Mouse (Mus musculus) A20 (cell line): ENCODE results near the gene Gm7879.
"Not testable (repeated sequence)": the region's sequence is repeated elsewhere in the genome, so short reads cannot be mapped to it uniquely, and the experiment has no call there.

Experiments
- DNase-seq: peaks from one replicate; pipeline ENCODE4 v3.0.0-alpha.2; 2011; ENCODE audit warnings: low read depth, low spot score

Gene Gm7879

DNA sequence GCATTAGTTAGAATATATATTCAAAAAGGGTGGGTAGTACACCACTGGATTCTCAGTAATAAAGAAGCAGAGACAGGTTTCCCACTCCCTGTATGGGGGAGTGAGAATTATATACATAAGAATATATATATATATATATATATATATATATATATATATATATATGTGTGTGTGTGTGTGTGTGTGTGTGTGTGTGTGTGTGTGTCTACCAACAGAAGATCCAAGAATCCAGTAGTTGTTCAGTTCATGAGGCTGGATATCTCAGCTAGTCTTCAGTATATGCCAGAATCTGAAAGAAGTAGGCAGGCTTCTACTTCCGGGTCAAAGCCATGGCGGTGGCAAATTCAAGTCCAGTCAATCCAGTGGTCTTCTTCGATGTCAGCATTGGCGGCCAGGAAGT, at the start of gene Gm7879:
Gm7879 (plus strand) TSS at position 301 of the 400 bp plus-strand sequence.
- not testable (repeated sequence) for DNase-seq

DNA sequence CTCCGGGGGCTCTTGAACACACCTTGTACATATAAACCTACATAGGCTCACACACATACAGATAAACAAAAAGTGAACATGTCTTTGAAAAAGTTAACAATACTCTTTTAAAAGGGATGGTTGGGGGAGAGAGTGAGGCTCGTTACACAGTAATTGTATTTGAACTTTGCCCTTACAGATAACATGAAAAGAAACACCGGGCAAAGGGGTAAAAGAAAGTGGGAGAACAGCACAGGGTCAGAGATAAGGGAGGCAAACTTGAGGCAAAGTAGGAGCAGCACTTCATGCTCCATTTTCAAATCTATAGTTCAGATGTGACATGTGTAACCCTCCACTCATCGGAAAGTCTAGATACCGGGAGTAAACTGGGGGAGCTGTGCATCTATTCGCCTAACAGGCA, 49.3 kb upstream of the Gm7879 start:
- no peak for DNase-seq

DNA sequence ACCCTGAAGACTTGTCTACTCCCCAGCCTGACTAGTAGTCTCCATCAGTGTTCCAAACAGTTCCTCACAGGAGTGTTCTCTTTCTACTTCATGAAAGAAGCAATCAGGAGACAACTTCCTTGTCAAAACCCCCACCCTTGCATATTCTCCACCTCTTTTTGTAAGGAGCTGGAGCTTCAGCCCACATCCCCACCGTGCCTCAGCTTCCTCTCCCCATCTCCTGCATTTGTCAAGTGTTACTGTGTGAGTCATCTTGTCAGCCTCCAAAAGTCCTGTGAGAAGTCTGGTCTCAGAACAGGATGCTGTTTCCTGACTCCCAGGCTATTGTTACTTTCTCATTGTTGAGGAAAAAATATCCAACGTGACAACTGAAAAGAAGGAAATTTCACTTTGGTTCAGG, 47.6 kb upstream of the Gm7879 start:
- no peak for DNase-seq

DNA sequence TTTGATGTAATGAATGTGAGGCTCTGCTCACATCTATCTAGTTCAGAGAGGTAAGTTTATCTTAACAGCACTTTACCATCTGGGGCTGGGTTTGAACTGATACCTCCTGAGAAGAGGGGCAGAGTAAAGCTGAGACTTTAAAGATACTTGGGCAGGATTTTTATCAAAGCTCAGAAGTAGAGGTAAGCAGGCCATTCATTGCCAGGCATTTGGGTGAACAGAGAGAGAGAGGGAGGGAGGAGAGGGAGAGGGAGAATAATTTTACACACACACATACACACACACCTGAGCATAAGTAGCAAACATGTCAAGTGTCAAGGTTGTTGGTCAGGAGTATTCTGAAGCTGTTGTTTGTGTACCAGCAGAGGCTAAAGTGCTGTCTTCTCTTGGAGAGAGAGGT, 44.7 kb upstream of the Gm7879 start, which contains the start of gene Cd38:
Cd38 (plus strand) TSS at position 301 of the 400 bp plus-strand sequence.
- DNase-seq, result no peak

DNA sequence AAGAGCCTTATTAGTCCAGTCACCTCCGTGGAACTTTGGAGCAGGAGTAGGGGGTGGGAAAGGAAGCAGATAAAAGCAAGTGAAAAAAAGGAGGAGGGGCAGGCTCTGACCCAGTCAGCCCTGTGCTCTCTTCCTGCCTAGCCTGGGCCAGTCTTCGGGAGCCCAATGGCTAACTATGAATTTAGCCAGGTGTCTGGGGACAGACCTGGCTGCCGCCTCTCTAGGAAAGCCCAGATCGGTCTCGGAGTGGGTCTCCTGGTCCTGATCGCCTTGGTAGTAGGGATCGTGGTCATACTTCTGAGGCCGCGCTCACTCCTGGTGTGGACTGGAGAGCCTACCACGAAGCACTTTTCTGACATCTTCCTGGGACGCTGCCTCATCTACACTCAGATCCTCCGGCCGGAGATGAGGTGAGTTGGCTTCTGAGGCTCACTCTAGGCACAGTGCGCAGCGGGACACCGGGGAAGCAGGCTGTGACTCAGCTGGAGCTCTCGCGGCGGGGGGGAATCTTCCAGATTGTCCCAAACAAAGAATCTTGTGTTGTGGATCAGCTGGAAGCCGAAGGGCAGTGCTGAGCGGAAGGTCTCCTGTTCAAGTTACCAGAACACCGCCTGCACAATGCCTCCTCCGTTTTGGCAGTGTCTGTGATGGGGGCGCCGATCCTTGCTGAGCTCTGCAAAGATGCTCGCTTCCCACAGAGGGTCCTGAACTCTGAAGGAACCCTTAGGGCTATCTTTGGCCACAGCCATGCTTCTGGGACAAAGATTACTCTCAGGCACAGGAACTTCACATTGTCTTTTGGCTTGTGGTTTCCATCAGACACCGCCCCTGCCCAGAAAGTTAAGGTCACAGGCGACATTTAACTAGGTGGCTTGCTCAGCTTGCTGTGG, 44.0 kb upstream of the Gm7879 start:
- no peak for DNase-seq

DNA sequence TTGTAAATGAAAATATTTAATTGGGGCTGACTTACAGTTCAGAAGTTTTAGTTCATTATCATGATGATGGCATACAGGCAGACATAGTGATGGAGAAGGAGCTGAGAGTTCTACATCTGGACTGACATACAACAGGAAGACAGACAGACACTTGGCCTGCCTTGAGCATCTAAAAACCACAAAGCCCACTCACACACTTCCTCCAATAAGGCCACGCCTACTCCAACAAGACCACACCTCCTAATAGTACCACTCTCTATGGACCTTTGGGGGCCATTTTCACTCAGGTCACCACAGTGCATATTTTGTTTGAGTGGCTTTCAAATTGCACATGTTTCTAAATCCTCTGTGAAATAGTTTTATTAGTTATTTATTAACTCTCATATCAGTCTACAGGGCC, 41.1 kb upstream of the Gm7879 start:
- peak; percentile 17 for DNase-seq

DNA sequence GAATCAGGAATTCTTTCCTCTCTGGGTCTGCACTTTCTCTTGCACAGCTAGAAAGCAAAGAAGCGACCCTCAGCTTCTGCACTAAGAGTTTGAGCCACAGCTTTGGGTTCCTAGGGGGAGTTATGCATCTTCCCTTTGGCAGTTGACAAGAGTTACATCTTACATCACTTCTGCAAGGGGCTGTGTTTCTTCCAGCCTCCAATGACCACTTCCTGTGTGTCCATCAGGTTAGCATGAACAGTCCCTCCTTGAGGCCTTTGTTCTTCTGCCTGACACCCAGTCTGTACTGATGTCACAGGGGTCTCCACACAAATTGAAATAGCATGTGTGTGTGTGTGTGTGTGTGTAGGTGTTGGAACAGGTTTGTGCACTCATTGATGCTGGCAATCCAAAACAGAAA, 40.3 kb upstream of the Gm7879 start:
- no peak for DNase-seq

DNA sequence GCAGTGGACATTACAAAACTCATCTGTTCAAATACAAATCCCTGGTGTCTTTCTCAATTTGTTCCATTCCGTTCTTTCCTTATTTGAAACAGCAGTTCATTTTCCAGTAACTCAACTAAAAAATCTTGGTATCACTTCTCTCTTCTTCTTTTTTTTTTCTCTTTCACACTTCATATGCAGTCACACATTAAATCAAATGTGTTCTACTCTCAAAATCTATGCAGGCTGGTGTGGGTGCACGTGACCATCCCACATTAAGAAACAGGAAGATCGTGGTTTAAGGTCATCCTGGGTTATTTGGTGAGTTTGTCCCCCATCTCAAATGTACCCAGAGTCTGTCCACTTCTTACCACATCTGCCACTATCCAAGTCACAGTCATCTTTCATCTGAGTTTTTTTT, 30.9 kb upstream of the Gm7879 start:
- peak; percentile 36 for DNase-seq

DNA sequence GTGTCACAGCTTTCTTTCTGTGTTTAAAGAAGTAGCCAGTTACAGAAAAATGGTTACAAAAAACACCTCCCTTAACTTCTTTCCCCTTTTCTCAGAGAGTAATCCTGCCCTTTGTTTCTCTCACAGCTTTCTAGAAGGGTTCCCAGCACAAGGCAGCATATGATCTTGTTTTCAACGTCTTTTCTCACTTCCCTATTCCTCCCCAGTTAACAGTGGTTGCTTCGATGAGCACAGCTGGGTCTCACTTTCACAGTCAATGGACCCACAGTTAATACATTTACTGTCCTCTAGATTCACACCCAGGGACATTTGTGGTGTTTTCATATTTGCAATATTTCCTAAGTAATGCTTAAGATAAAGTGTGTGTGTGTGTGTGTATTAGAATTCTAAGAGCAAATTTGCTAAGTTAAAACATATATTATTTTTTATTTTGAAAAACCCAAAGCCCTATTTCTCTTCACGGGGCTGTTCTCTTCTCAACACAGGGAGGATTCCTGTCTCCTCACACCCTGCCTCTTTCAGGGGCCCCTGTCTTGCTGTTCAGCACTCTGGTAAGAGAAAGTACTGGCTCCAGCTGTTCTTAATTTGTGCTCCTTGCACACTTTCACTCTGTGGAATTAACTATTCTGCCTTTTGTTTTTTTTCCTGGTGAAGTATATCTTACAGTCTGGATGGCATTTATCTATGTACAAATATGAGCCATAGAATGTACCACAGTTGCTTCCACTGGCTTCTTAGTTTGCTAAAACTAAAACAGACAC, 27.7 kb upstream of the Gm7879 start:
- peak; percentile 88 for DNase-seq

DNA sequence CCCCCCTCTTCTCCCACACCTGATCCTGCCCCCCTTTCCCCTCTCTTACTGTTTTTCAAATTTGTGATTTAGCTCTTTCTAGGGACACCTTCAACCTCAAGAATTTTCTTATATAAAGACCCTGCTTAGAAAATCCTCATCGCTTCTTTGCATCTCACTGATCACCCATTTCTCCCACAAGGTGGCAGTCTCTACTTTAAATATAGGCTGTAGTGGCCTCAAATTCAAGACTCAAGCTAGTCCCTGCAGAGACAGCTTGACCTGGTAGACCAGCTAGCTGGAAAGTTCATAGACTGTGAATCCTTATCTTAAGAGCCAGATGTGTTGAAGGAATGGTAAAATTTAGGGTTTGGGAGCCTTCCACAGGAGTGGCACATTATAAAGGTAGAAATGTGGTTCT, 20.6 kb upstream of the Gm7879 start:
- peak; percentile 61 for DNase-seq

DNA sequence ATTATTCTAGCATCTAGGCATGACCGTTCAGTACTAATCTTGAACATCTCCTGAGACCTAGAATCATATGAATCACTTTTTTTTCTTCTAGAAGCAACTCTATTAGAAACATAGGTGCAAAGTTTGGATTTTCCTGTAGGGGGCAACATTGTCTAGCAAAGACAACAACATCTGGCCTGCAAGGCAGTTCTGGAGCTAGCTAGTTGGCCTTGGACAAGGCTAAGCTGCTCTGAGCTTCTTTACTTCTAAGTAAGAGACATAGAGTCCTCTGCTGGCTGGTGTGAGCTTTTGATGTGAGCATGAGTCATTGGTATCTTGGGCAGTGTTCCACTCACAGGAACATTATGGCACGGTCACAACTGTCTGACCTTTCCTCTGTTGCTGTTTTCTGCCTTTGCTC, 18.8 kb upstream of the Gm7879 start:
- DNase-seq, result peak; percentile 81

DNA sequence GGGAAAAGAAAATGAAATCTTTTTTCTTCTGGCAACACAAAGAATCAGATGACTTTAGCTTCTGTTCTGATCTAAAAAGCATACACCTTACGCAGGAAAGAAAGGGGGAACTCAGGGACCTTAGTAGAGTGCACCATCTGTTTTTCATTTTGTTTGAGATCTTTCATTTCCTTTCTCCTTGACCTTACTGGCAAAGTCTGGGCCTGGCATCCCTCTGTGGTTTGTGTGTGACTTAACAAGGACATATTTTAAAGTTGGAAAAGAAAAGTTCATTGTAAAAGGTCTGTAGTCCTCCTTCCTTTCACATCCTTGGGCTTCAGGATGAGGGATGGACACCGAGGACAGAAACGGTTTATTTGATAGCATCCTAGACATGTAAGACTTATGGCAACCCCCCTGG, 17.0 kb upstream of the Gm7879 start:
- no peak for DNase-seq

DNA sequence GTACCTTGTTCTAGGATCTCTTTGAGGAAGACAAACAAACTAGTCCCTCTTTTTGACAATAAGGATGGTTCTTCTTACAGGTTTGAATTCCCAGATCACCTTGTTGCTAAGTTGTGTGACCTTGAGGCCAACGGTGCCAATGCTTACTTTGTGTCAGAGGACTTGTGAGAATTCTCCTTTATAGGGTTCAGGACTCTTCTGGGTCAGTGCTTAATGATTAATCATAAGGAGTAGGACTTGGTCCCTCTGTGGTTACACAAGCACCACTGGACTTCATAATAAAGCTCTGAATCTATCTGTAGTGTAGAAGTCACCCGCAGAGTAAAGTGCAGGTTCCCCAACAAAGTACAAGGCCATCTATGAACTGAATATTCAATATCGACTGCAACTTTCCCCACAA, 8.3 kb upstream of the Gm7879 start:
- DNase-seq, result no peak

DNA sequence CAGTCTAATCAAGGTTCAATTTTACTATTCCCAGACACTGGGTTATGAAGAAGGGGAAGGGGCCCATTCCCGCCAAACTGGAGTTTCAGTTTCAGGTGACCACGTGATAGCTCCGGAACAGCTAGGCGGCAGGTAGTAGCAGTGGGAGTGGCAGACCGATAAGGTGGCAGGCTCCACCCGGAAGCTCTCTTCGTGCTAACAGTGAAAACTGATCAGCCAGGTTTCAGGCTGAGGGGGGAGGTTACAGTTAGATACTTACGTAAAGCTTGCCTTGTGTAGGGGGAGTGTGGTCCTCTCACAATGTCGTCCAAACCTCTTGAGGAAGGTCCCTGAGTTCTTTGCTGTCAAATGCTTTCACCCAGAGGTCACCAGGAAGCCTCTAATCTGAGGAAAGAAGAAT, 3.7 kb upstream of the Gm7879 start:
- DNase-seq, result no peak

DNA sequence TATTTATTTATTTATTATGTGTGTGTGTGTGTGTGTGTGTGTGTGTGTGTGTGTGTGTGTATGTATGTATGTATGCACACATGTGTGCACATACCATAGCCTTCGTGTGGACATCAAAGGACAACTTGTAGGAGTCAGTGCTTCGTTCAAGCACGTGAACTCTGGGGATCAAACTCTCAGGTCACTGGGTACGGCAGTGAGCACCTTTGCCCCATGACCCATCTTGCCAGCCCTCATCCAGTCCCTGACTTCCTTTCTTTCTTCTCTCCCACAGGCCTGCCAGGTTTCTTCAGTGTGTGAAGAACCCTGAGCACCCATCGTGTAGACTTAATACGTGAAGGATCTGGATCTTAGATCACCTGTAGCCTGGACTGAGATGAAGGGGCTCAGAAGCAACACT, 2.9 kb upstream of the Gm7879 start:
- DNase-seq, result no peak

DNA sequence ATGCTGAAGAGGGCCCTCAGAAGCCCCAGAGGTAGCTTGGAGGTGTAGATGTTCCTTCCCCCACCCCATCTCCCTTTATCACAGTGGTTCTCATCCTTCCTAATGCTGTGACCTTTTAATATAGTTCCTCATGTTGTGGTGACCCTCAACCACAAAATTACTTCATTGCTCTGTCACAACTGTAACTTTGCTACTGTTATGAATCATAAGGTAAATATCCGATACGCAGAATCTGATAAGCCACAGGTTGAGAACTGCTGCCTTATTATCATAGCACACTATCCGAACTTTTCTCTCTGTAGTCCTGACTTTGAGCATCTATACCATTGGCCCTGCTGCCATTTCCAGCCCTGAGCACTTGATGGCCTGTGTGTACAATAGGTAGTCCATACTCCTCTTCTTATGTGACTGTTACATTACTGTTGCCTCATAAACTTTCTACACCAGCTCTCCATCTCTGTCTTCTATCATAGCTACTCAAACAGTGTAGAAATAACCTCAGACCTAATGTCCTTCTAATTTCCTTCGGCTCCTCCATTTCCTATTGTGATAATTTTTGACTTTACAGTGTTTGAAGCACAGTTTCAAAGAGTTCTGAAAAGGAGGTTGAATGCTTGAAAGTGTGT, 2.4 kb downstream of the Gm7879 start:
- DNase-seq, result no peak

DNA sequence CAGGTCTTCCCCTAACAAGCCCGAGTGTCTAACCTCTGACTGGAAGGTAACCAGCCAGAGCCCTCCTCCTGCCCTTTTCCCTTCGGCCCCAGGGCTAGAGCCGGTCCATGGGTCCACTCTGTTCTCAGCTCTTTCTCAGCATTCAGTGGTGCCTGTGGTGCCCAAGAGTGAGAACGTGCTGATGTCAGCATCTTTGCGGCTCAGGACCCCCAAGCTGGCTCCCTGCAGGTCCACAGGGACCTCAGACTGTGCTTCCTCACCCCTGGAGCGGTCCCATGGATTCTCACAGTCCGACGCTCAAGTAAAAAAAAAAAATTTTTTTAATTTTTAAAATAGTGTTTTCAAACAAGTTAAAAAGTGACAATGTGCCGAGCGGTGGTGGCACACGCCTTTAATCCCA, 8.9 kb downstream of the Gm7879 start:
- DNase-seq, result no peak

DNA sequence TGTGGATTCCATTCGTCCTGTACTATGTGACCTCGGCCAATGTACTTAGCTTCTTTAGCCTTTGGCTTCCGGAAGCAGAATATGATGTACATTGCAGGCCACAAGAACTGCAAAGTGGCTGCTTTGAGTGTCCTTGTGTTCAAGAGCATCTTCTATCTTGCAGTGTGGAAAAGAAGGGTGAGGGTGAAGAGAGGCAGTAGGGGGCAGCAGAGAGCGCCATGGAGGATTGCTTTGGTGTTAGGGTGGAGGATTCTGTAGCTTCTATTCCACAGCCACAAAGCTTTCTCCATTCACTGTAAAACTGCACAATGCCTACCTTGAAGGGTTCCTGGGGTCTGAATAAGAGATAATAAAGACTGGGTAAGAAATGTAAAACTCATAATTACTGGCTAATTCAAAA, 11.0 kb downstream of the Gm7879 start:
- DNase-seq, result peak; percentile 83

DNA sequence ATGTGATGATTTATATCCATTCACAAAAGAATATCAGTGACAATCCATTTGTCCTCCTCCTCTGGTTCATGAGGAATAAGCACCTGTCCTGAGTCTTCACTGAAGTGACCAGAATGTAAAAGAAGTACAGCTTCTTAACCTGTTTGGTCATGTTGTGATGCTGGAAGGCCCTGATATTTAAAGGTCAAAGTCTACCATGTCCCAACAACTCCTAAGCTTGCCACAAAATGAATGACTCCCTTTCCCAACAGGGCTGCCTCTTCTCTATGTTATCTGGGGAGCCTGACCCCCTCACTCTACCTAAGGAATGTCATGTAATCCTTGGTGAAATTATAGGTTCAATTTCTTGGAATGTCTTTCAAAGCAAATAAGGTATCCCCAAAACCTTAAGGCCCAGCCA, 14.8 kb downstream of the Gm7879 start:
- DNase-seq, result no peak

DNA sequence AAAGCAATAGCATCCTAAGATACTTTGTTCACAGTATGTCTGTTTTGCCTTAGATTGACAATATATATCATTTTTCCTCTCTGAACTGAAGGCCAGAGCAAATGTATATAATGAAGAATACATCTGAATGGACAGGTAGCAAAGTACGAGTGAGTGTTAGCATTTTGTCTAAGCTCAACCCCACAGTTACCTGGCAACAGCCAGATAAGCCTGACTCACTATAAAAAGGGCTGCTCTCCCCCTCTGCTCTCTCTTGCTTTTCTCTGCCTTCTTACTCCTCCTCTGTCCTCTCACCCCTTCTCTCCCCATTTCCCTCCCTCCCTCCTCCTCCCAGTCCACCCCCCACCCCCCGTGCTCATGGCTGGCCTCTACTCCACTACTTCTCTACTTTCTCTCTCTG, 20.3 kb downstream of the Gm7879 start:
- no peak for DNase-seq

DNA sequence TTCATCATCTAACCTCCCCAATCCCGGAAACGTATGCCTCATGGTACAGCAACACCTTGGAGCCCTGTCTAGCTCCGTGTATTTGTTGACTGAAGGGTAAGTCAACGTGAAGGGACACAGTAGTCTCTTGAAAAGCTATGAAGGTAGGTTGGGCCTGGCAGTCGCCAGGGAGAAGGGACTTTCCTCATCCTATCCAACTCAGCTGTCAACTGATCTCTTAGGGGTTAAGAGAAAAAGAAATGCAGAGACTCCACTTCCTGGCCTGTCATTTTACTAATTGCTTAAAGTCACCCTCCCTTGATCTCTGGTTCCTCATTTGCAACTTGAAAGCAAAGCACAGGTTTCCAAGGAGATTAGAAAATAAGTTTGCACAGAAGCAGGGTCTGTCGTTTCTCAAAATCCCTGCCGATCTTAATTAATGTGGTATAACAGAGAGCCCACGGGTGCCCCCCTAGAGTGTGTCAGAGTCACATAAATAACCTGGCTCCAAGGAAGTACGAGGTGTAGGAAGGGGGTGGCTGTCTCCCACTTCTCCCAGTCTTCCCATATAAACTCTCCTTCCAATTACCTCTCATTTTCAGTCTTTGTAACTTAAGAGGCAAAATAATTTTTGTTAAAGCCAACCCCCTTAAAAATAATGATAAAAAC, 34.5 kb downstream of the Gm7879 start:
- peak; percentile 86 for DNase-seq
